Mouse (Mus musculus) fat pad, adult 2 months (tissue): ENCODE measurements around the gene Cfap58.

ENCODE experiments used
- DNase-seq: peaks from one replicate; pipeline ENCODE4 v3.0.0-alpha.2; 2011; ENCODE audit warnings: low read depth, low spot score; ENCODE audit errors: extremely low read depth

Gene Cfap58

GRCm38 (mm10) chr19:48047315-48047714 is 109.8 kb downstream of the Cfap58 start:
- DNase-seq, result no peak

DNA sequence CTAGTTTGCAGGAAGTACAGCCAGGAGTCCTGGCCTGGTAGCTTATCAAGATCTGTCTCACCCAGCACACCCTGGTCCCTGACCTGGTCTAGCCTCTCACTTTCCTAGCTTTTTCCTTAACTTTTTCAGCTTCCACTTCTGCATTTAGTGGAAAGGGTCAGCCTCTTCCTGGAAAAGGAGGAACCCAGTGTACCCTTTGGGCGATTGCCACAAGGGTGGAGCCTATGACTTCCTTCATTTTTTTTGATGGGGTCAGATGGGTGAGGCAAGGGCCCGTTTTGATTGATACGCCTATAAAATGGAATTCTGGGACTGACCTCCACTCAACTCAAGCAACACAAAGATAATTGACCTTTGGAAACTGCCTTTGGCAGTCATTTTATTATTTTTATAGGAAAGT is 111.9 kb downstream of the Cfap58 start:
- no peak for DNase-seq

- no peak for DNase-seq
Observed at GRCm38 (mm10) chr19:48063289-48063688, 125.8 kb downstream of the Cfap58 start.

GRCm38 (mm10) chr19:48079718-48080117 is 142.2 kb downstream of the Cfap58 start:
- DNase-seq, result no peak

DNA sequence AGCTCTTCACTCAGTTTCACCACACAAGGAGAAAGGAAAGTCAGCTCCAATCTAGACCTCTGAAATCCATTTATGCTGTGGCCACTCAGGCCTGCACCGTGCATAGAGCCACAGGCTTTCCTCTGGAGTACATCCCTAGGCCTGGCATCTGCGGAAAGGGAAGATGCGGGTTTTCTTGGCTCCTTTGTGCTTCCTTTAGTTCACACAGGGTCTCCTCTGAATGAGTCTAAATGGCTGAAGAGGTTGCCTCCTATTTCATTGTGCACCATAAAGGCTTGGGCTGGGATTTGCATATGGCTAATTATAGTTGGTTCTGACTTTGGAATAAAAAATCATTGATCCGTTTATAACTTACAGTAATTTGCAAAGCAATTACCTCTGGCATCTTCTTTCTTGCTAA is 144.0 kb downstream of the Cfap58 start:
- DNase-seq, result no peak
